Comparison of ENCODE assay signal across 25 mouse cellular contexts in the genomic region with DNA sequence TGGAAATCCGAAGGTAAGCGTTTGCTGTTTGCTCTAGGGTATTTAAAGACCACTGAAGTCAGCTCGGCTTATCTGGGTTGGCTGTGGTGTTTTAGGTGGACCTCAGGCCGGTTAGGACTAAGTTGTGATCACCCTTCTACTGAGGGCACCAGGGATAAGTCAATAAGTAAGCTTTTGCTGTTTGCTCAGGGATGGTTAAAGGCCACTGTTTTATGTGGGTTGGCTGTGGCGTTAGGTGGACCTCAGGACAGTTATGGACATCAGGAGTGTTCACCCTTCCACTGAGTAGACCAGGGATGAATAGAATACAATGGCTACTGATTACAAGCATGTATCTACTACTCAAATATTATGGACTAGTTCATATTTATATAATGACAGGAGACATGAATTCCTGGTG.
DNase-seq lines count a peak whose midpoint lies in the region; ATAC-seq and TF ChIP-seq lines count a peak whose summit lies in the region.
"Had no signal": no experiment of that assay in that cellular context is flagged by ENCODE, and none has a peak within 500 bp of the region (broad histone marks: within the 10 kb centered on the region; RNA-seq: fewer than 3 reads in every experiment).

No protein-coding gene starts in this region.

- H3K79me2 ChIP-seq in liver, adult 2 months (ENCODE audit: control insufficient read depth, insufficient read depth, low read length) = no peaks in the 10 kb centered on the region

- DNase-seq in liver, adult 2 months (ENCODE audit: extremely low read depth, low read depth, low spot score) = peak; percentile 4
- DNase-seq in liver = no peak
- DNase-seq in liver, embryonic 13.5 days = no peak
- no peak for DNase-seq in heart, adult 18-20 months
- DNase-seq: adrenal gland, adult 8-10 months; cerebellum, adult 2 months; cerebellum, postnatal 14 days; gastrocnemius, postnatal 10 days; heart, postnatal 14 days; kidney, adult 9 months; kidney, postnatal 14 days; lung, adult 2 months; lung, postnatal 10 days; right cerebral cortex, postnatal 14 days; thymus, postnatal 14 days had no signal

- H3K4me3 ChIP-seq in liver, adult 2 months (ENCODE audit: insufficient read depth, low read depth, low read length) = no peak overlapping the region
- peak overlapping the region; percentile 23 for H3K4me3 ChIP-seq in embryonic facial prominence, embryonic 13.5 days
- no peak overlapping the region for H3K4me3 ChIP-seq in liver, embryonic 13.5 days (replicated peaks)
- H3K4me3 ChIP-seq in neural tube, embryonic 15.5 days (replicated peaks) = no peak overlapping the region
- no peak overlapping the region for H3K4me3 ChIP-seq in kidney, embryonic 15.5 days (replicated peaks)
- H3K4me3 ChIP-seq: erythroblast, embryonic 14.5 days; intestine, embryonic 15.5 days; limb, embryonic 13.5 days; midbrain, embryonic 15.5 days had no signal

- H3K36me3 ChIP-seq in liver, adult 2 months (ENCODE audit: control insufficient read depth, insufficient read depth, low read length) = no peaks in the 10 kb centered on the region
- H3K36me3 ChIP-seq in embryonic facial prominence, embryonic 13.5 days = no peaks in the 10 kb centered on the region
- H3K36me3 ChIP-seq in liver, embryonic 13.5 days = no peaks in the 10 kb centered on the region
- H3K36me3 ChIP-seq in neural tube, embryonic 15.5 days = no peaks in the 10 kb centered on the region
- H3K36me3 ChIP-seq in kidney, embryonic 15.5 days = no peaks in the 10 kb centered on the region
- H3K36me3 ChIP-seq: G1E; intestine, embryonic 15.5 days; limb, embryonic 13.5 days; midbrain, embryonic 15.5 days had no signal

- ATAC-seq in embryonic facial prominence, embryonic 13.5 days (ENCODE audit: insufficient number of reproducible peaks, insufficient read depth, low FRiP score, low TSS enrichment, low read depth) = no peak
- peak; percentile 65 for ATAC-seq in liver, embryonic 13.5 days (ENCODE audit: low read depth)
- ATAC-seq in neural tube, embryonic 15.5 days (ENCODE audit: low FRiP score) = no peak
- no peak for ATAC-seq in kidney, embryonic 15.5 days (replicated peaks; ENCODE audit: low FRiP score)
- ATAC-seq: hindbrain, postnatal 0 days; intestine, embryonic 15.5 days; midbrain, embryonic 15.5 days had no signal

- H3K27ac ChIP-seq in liver, adult 2 months (replicated peaks; ENCODE audit: insufficient read depth, low read depth, low read length) = no peak overlapping the region
- peak overlapping the region; percentile 62 for H3K27ac ChIP-seq in embryonic facial prominence, embryonic 13.5 days
- H3K27ac ChIP-seq in liver, embryonic 13.5 days = 0 out of 2 replicates have a peak overlapping the region, but pooled peaks have one; percentile 10
- 0 out of 2 replicates have a peak overlapping the region, but pooled peaks have one; percentile 28 for H3K27ac ChIP-seq in neural tube, embryonic 15.5 days (replicated peaks)
- H3K27ac ChIP-seq in kidney, embryonic 15.5 days = no peak overlapping the region
- H3K27ac ChIP-seq: hindbrain, postnatal 0 days; intestine, embryonic 15.5 days; limb, embryonic 13.5 days; macrophage; midbrain, embryonic 15.5 days had no signal

- no peak for TF ChIP-seq POLR2A in liver, adult 2 months (IDR thresholded peaks at IDR 0.05; ENCODE audit: extremely low read depth, insufficient read depth, low read length)

- peak overlapping the region; percentile 31; the same call in 1 of the 2 replicates for H3K4me2 ChIP-seq in embryonic facial prominence, embryonic 13.5 days
- H3K4me2 ChIP-seq in liver, embryonic 13.5 days = no peak overlapping the region
- no peak overlapping the region for H3K4me2 ChIP-seq in neural tube, embryonic 15.5 days
- no peak overlapping the region for H3K4me2 ChIP-seq in kidney, embryonic 15.5 days
- H3K4me2 ChIP-seq: intestine, embryonic 15.5 days; limb, embryonic 13.5 days; midbrain, embryonic 15.5 days had no signal

- H3K27me3 ChIP-seq in liver, adult 2 months (ENCODE audit: control insufficient read depth, insufficient read depth, low read length) = no peaks in the 10 kb centered on the region
- no peaks in the 10 kb centered on the region for H3K27me3 ChIP-seq in embryonic facial prominence, embryonic 13.5 days
- no peaks in the 10 kb centered on the region for H3K27me3 ChIP-seq in liver, embryonic 13.5 days
- H3K27me3 ChIP-seq in neural tube, embryonic 15.5 days (replicated peaks) = no peaks in the 10 kb centered on the region
- no peaks in the 10 kb centered on the region for H3K27me3 ChIP-seq in kidney, embryonic 15.5 days
- H3K27me3 ChIP-seq: intestine, embryonic 15.5 days; limb, embryonic 13.5 days; midbrain, embryonic 15.5 days had no signal

- no peak overlapping the region for H3K9ac ChIP-seq in liver, adult 2 months (ENCODE audit: low read depth, low read length)
- H3K9ac ChIP-seq in embryonic facial prominence, embryonic 13.5 days = peak overlapping the region; percentile 58
- no peak overlapping the region for H3K9ac ChIP-seq in liver, embryonic 13.5 days
- no peak overlapping the region for H3K9ac ChIP-seq in neural tube, embryonic 15.5 days (replicated peaks)
- H3K9ac ChIP-seq in kidney, embryonic 15.5 days = no peak overlapping the region
- H3K9ac ChIP-seq: intestine, embryonic 15.5 days; limb, embryonic 13.5 days; midbrain, embryonic 15.5 days had no signal

- no peaks in the 10 kb centered on the region for H3K9me3 ChIP-seq in embryonic facial prominence, embryonic 13.5 days
- no peaks in the 10 kb centered on the region for H3K9me3 ChIP-seq in liver, embryonic 13.5 days (replicated peaks)
- no peaks in the 10 kb centered on the region for H3K9me3 ChIP-seq in neural tube, embryonic 15.5 days (replicated peaks)
- H3K9me3 ChIP-seq in kidney, embryonic 15.5 days (replicated peaks) = no peaks in the 10 kb centered on the region
- H3K9me3 ChIP-seq: intestine, embryonic 15.5 days; limb, embryonic 13.5 days; midbrain, embryonic 15.5 days had no signal

- WGBS in liver, adult 2 months = 29% methylated on average over 5 of the region's 5 CpGs
- WGBS in embryonic facial prominence, embryonic 13.5 days = 74% methylated on average over 5 of the region's 5 CpGs
- WGBS in liver, embryonic 13.5 days (ENCODE audit: insufficient replicate concordance) = 55% methylated on average over 5 of the region's 5 CpGs
- WGBS in neural tube, embryonic 15.5 days = 94% methylated on average over 5 of the region's 5 CpGs
- 90% methylated on average over 5 of the region's 5 CpGs for WGBS in kidney, embryonic 15.5 days

- peaks cover 2% of the 10 kb centered on the region; the same call in 1 of the 2 replicates for H3K4me1 ChIP-seq in liver, adult 2 months (ENCODE audit: control insufficient read depth, insufficient read depth, low read length)
- H3K4me1 ChIP-seq in embryonic facial prominence, embryonic 13.5 days = peaks cover 20% of the 10 kb centered on the region; the same call in 1 of the 2 replicates
- no peaks in the 10 kb centered on the region for H3K4me1 ChIP-seq in liver, embryonic 13.5 days (replicated peaks)
- no peaks in the 10 kb centered on the region for H3K4me1 ChIP-seq in neural tube, embryonic 15.5 days
- no peaks in the 10 kb centered on the region for H3K4me1 ChIP-seq in kidney, embryonic 15.5 days
- H3K4me1 ChIP-seq: intestine, embryonic 15.5 days had no signal

- TF ChIP-seq CTCF in liver, adult 2 months (IDR thresholded peaks at IDR 0.05; ENCODE audit: low read depth, low read length) = no peak

Comparison
In these comparisons a context has a peak if more than half of its experiments do, and no peak if none do; other contexts are left out.
1. H3K27ac ChIP-seq: peak in embryonic facial prominence, embryonic 13.5 days (single experiment), liver, embryonic 13.5 days (single experiment) and neural tube, embryonic 15.5 days (single experiment); none in liver, adult 2 months (single experiment) and kidney, embryonic 15.5 days (single experiment).